Mouse (Mus musculus) limb, embryonic 11.5 days (tissue): ENCODE measurements at regions not wholly inside any gene's neighbourhood (a gene's known extent, or its start where the extent isn't known, plus 50 kb on each side); places are given as distances from the start of the nearest gene placed in this dataset.

ENCODE experiments used
- ATAC-seq: fragments of 200-750 bp; cut with Nextera tagmentation; 2 replicates; pipeline ENCODE4 v1.8.0; 2017; ENCODE audit warnings: low read depth; ENCODE audit not compliant: insufficient number of reproducible peaks, low FRiP score, low TSS enrichment
- DNase-seq: peaks from one replicate; pipeline ENCODE4 v3.0.0-alpha.2; 2015; ENCODE audit warnings: low spot score
- H3K27ac ChIP-seq: fragments of 300-500 bp; sonication (generic); replicated peaks from 2 replicates; pipeline ENCODE4 v1.5.1; 2014; ENCODE audit warnings: low read depth, mild to moderate bottlenecking, low read length
- H3K27me3 ChIP-seq: fragments of 300-500 bp; sonication (generic); 2 replicates; pipeline ENCODE4 v1.6.1; 2014; ENCODE audit warnings: mild to moderate bottlenecking, low read length, mixed read lengths; ENCODE audit not compliant: control insufficient read depth, insufficient read depth
- H3K36me3 ChIP-seq: fragments of 300-500 bp; sonication (generic); 2 replicates; pipeline ENCODE4 v1.6.1; 2014; ENCODE audit warnings: mild to moderate bottlenecking, low read length, moderate library complexity, mixed read lengths; ENCODE audit not compliant: control insufficient read depth, insufficient read depth
- H3K4me1 ChIP-seq: fragments of 300-500 bp; sonication (generic); 2 replicates; pipeline ENCODE4 v1.6.1; 2014; ENCODE audit warnings: low read length, mixed read lengths; ENCODE audit not compliant: control insufficient read depth, insufficient read depth
- H3K4me2 ChIP-seq: fragments of 300-500 bp; sonication (generic); 2 replicates; pipeline ENCODE4 v1.6.1; 2014; ENCODE audit warnings: low read depth, mild to moderate bottlenecking, moderate library complexity; ENCODE audit not compliant: severe bottlenecking
- H3K4me3 ChIP-seq: fragments of 300-500 bp; sonication (generic); 2 replicates; pipeline ENCODE4 v1.5.1; 2014; ENCODE audit warnings: low read depth, low read length
- H3K9ac ChIP-seq: fragments of 300-500 bp; sonication (generic); 2 replicates; pipeline ENCODE4 v1.6.1; 2014; ENCODE audit warnings: mild to moderate bottlenecking, low read length
- H3K9me3 ChIP-seq: fragments of 300-500 bp; sonication (generic); 2 replicates; pipeline ENCODE4 v1.6.1; 2016; ENCODE audit warnings: low read length; ENCODE audit not compliant: control insufficient read depth
- WGBS: fragments of 180-500 bp; shearing (Covaris S2); extraction: QIAGEN DNeasy Blood & Tissue Kit; methylation state at CpG from one replicate; pipeline ENCODE4 v1.1.7; 2014; 5-methylcytosine and 5-hydroxymethylcytosine counted together

DNA sequence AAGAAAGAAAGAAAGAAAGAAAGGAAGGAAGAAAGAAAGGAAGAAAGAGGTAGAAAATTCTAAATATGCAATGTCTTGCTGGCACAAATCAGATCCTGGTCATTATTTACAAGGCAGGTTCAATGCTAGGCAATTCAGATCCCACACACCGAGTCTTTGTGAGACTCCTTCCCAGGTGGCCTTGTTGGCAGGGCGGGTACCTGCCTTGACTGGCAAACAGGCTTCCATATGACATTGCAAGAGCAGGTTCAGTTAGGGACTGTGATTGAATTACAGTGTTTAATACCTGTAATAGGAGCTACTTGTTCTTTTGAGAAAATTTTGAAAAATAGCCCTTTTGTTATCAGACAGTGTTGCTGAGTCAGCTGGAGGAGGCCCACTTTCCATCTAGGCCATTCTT lies 436.0 kb upstream of the Mctp2 start:
- Histone ChIP-seq H3K27ac (no peak overlapping the region), H3K36me3 (no peaks in the 10 kb centered on the region), H3K4me2 (no peak overlapping the region), H3K4me3 (no peak overlapping the region), H3K9me3 (no peaks in the 10 kb centered on the region), H3K9ac (no peak overlapping the region), H3K27me3 (no peaks in the 10 kb centered on the region), H3K4me1 (peaks cover 9% of the 10 kb centered on the region)
- DNase-seq (peak; percentile 18), ATAC-seq (no peak)
- WGBS, result 72% methylated on average over 2 of the region's 2 CpGs

DNA sequence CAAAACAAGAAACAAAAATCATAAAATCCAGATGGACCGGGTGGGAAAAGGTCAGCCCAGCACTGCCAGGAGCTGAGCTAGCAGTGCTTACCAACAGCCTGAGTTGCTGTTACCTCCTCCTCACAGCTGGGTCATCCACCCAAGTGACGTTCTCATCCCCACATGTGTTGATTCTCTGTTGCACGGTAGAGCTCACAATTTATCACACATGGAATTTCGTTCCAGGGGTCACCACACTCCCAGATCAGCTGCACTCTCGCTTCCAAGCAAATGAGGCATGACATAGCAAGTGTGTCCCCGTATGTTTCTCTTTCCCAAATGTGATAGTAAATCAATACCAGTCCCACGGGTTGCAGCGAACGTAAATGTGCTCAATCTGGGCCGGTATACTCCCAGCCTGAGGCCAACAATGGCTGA lies 445.1 kb upstream of the Mctp2 start:
- WGBS, result 10% methylated on average over 10 of the region's 10 CpGs
- no peak overlapping the region for H3K27ac ChIP-seq
- ATAC-seq, result no peak

DNA sequence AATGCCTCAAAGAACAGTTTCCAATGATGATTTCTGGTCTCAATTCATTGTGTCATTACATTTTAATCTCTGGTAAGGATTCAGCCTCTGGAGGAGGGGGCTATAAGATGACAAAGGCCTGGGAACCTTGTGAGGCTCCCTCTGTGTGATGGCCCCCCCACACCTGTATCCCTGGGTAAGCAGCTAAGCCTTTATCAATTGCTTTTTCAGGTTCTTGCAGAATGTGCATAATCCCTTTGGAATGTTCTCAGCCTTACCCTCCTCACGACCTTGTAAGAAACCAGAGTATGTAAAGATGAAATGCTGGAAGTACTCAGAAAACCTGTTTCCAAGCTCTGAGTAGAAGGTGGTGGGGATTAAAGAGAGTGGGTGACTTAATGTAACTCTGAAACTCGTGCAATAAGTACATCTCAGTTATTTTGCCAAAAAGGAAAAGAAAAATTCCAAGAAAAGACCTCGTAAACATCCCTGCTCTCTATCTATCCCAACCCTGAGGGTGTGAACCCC lies 446.7 kb upstream of the Mctp2 start:
- Histone ChIP-seq H3K9me3 (no peaks in the 10 kb centered on the region), H3K36me3 (no peaks in the 10 kb centered on the region), H3K4me3 (no peak overlapping the region), H3K9ac (no peak overlapping the region), H3K27ac (no peak overlapping the region), H3K4me1 (peaks cover 11% of the 10 kb centered on the region; the same call in 1 of the 2 replicates), H3K27me3 (no peaks in the 10 kb centered on the region), H3K4me2 (no peak overlapping the region)
- DNase-seq (no peak), ATAC-seq (no peak)
- WGBS, result 52% methylated on average over 3 of the region's 3 CpGs

More for the DNA sequence above, 445.1 kb upstream of the Mctp2 start:
- Histone ChIP-seq H3K9ac (no peak overlapping the region), H3K27me3 (no peaks in the 10 kb centered on the region), H3K9me3 (no peaks in the 10 kb centered on the region), H3K36me3 (no peaks in the 10 kb centered on the region), H3K4me2 (no peak overlapping the region), H3K4me3 (no peak overlapping the region), H3K4me1 (peaks cover 11% of the 10 kb centered on the region; the same call in 1 of the 2 replicates)
- peak; percentile 62 for DNase-seq

DNA sequence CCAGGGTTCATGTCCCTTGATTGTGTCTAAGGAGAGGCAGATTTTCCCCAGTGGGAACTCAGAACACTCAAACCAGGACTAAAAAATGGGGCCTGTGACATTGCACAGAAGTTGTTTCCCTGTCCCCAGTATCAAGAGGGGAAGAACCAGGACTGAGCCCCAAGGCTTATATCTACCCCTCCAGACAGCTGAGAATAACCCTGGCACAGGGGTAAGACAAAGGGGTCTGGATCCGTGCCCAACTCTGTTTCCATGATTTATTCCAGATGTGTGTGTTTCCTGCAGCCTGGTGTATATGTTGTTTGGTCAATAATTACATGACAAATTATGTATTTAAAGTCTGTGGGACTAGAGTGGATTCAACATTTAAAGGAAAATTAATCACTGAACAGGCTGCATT lies 456.3 kb upstream of the Mctp2 start:
- no peaks in the 10 kb centered on the region for H3K27me3 ChIP-seq
- ATAC-seq (no peak), DNase-seq (peak; percentile 55)
- H3K27ac ChIP-seq, result no peak overlapping the region
- H3K9me3 ChIP-seq, result no peaks in the 10 kb centered on the region; the same call in 1 of the 2 replicates
- H3K36me3 ChIP-seq, result no peaks in the 10 kb centered on the region
- no peak overlapping the region for H3K4me3 ChIP-seq
- H3K4me1 ChIP-seq, result 0 out of 2 replicates have a peak, but pooled peaks cover 6% of the 10 kb centered on the region
- H3K4me2 ChIP-seq, result no peak overlapping the region
- no peak overlapping the region for H3K9ac ChIP-seq
- 8% methylated on average over 1 of the region's 1 CpGs for WGBS

DNA sequence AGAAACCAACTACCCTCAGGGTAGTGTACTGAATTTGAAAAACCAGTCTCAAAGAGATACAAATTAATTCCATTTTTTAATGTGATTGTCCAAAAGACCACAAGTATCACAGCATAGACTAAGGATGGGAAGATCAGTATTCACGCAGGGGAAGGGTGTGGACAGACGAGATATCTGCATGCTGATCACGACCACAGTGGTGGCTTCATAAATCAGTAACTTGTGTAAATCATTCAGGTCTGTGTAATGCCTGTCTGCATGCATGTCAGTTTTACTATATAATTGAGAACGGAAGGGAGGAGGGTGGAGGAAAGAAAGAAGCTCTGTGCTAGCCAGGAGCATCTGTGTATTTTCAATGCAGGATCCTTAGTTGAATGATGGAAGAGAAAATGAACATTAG lies 462.3 kb upstream of the Mctp2 start:
- H3K9ac ChIP-seq, result no peak overlapping the region
- DNase-seq, result no peak

DNA sequence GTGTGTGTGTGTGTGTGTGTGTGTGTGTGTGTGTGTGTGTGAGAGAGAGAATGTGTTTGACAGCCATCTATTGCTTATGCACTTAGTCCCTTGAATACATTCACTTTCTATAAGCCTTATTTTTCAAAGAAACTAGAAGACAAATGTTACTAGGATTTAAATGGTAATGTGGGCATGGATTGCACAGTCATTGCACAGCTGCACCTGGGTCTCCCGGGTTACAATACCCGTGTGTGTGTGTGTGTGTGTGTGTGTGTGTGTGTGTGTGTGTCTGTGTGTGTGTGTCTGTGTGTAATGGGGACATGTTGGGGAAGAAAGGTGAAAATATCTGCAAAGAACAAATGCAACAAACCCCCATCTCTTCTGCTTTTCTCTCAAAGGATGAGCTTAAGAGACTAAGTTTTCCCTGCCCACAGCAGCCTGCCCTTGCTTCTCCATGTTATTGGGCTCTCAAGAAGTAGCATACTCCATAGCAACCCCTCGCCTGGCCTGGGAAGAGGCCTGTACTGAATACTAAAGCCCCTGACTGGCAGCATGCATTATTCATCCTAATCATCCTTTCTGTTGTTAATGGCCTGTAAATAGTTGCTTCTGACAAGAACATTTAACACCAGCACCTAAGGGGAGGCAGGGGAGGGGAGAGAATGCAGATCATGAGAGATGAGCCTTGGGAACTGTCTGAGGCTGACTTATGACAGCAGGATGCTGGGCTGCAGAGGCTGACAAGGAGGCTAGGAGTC lies 467.8 kb upstream of the Mctp2 start:
- Histone ChIP-seq H3K4me1 (0 out of 2 replicates have a peak, but pooled peaks cover 2% of the 10 kb centered on the region), H3K36me3 (no peaks in the 10 kb centered on the region), H3K9ac (no peak overlapping the region), H3K27me3 (no peaks in the 10 kb centered on the region), H3K4me2 (no peak overlapping the region), H3K9me3 (no peaks in the 10 kb centered on the region), H3K27ac (no peak overlapping the region), H3K4me3 (no peak overlapping the region)
- WGBS, result 65% methylated on average over 3 of the region's 3 CpGs
- DNase-seq (no peak), ATAC-seq (no peak)

More for the DNA sequence above, 462.3 kb upstream of the Mctp2 start:
- Histone ChIP-seq H3K27me3 (no peaks in the 10 kb centered on the region), H3K9me3 (no peaks in the 10 kb centered on the region; the same call in 1 of the 2 replicates), H3K4me1 (0 out of 2 replicates have a peak, but pooled peaks cover 2% of the 10 kb centered on the region), H3K4me3 (no peak overlapping the region), H3K27ac (no peak overlapping the region), H3K4me2 (no peak overlapping the region), H3K36me3 (no peaks in the 10 kb centered on the region)
- WGBS, result 66% methylated on average over 4 of the region's 4 CpGs
- ATAC-seq, result no peak

DNA sequence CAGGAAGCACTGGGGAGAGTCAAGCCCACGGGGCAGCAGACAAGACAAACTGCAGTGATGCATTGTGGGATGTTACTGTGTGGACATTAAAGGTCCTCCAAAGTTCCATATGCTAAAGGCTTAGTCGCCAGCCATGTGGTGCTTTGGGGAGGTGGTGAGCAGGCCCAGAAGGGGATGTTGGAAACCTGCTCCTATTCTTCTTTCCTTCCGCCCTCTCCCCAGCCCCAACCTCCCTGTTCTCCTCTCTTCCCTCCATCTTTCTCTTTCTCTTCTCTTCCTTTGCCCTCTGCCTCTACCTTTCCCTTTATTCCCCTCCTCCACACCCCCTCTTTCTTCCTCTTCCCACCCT lies 468.3 kb upstream of the Mctp2 start:
- Histone ChIP-seq H3K4me2 (no peak overlapping the region), H3K9me3 (no peaks in the 10 kb centered on the region), H3K4me1 (0 out of 2 replicates have a peak, but pooled peaks cover 2% of the 10 kb centered on the region), H3K9ac (no peak overlapping the region), H3K4me3 (no peak overlapping the region), H3K27me3 (no peaks in the 10 kb centered on the region), H3K36me3 (no peaks in the 10 kb centered on the region), H3K27ac (no peak overlapping the region)
- DNase-seq (no peak), ATAC-seq (no peak)
- 44% methylated on average over 3 of the region's 3 CpGs for WGBS

DNA sequence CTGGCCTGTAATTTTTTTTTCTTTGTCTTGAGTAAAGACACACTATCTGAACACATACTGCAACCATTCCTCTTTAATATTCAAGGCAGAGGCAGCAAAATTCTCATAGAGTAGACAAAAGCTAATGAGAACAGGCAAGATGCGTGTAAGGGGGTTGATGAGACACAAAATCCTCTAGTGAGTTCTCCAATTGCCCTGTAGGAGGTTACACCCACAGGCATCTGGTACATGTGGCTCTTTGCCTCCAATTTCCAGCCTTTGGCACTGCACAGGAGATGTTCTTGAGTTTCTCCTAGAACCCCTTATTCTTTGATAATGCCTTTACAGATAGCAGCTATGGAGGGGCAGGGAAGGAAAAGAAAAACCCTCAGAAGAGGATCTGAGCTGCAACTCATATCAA lies 480.9 kb upstream of the Mctp2 start:
- H3K4me2 ChIP-seq, result no peak overlapping the region
- no peaks in the 10 kb centered on the region for H3K4me1 ChIP-seq
- H3K4me3 ChIP-seq, result no peak overlapping the region
- no peaks in the 10 kb centered on the region for H3K27me3 ChIP-seq
- no peak overlapping the region for H3K9ac ChIP-seq
- ATAC-seq (no peak), DNase-seq (no peak)
- no peaks in the 10 kb centered on the region for H3K36me3 ChIP-seq
- WGBS, result 82% methylated on average over 1 of the region's 1 CpGs
- H3K27ac ChIP-seq, result no peak overlapping the region
- no peaks in the 10 kb centered on the region for H3K9me3 ChIP-seq
